Mouse (Mus musculus) activated CD4-positive, CD25-positive, alpha-beta regulatory T cell (primary cell): ENCODE results near the gene Bcl7a. TPM values are rescaled to one million over a fixed set of nuclear protein-coding genes. Genes with fewer than 3 reads are reported as not detected.

Source experiments
- polyA plus RNA-seq, 2 experiments: library from polyadenylated mRNA; unstranded; fragments of 100-300 nt; shearing (Covaris generic); gene quantifications; one replicate each; pipeline ENCODE4 v1.2.1; 2017

Gene Bcl7a
- polyA plus RNA-seq: 1 to 10 TPM; 3.0 to 6.7 TPM

DNA sequence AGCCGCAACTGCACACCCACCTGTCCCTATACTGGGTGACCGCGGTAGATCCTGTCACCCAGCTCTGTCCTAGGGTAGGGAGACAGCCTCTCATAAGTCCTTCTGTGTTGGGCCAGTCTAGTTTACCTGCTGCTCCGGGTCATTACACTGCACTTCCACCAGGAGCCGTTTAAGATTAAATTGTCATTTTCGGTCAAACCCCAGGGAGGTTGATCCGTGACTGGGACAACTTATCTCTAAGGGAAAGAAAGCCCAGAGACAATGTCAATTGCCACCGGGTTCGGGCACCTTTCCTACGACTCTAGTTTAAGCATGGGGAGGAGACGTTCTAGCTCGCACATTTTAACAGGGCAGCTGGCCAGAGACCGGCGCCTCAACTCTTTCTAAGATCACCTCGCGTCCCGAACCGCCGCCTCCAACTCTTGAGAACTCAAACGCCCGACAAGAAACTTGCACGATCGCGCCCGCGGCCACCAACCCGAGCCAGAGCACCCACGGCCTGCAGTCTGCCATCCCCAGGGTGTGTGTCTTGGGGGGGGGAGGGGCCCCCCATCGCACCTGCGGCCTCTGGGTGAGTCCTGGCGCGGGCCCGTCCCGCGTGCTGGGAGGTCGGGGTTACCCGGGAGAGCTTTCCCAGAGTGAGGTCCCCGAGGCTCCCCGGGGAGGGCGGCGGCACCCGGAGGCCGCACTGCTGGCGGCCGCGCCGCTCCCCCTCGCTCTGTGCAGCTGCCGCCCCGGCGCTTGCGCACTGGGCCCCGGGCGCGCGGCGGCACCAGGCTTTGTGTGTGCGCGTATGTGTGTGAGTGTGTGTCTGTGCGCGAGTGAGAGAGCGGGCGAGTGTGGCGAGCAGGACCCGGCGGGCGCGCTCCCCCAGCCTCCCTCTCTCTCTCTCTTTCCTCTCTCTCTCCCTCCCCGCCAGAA is at the start of gene Bcl7a:
Bcl7a (plus strand) TSS at position 128 of the 921 bp plus-strand sequence.

GRCm38 (mm10) chr5:123394303-123394956 is 50.8 kb downstream of the Bcl7a start, which contains the start of gene Mlxip:
Mlxip (plus strand) TSS chr5:123394798.

Other genes with a start within 250 kb of the Bcl7a start
- 100 to 1,000 TPM; 118 to 208 TPM for gene Rhof, start 211.1 kb upstream of the Bcl7a start, polyA plus RNA-seq
- gene Setd1b, start 201.6 kb upstream of the Bcl7a start, polyA plus RNA-seq: 1 to 10 TPM; 5.2 to 7.6 TPM
- gene Psmd9, start 174.4 kb upstream of the Bcl7a start, polyA plus RNA-seq: 10 to 100 TPM; 53.2 to 73.4 TPM
- not detected for gene Hpd, start 161.1 kb upstream of the Bcl7a start, polyA plus RNA-seq
- gene Wdr66, start 91.7 kb upstream of the Bcl7a start, polyA plus RNA-seq: 1 to 10 TPM in 1 of 2 experiments, under 1 TPM in 1; 0.95 to 1.0 TPM
- 10 to 100 TPM; 45.0 to 61.5 TPM for gene Mlxip, start 51.0 kb downstream of the Bcl7a start, polyA plus RNA-seq
- not detected for gene Lrrc43, start 145.5 kb downstream of the Bcl7a start, polyA plus RNA-seq
- under 1 TPM in 1 of 2 experiments, not detected in 1; 0.47 TPM for gene Il31, start 145.7 kb downstream of the Bcl7a start, polyA plus RNA-seq
- gene B3gnt4, start 166.6 kb downstream of the Bcl7a start, polyA plus RNA-seq: under 1 TPM; 0.33 to 0.48 TPM
- gene Diablo, start 180.3 kb downstream of the Bcl7a start, polyA plus RNA-seq: 10 to 100 TPM; 96.3 to 97.7 TPM
- gene Gm49027, start 181.7 kb downstream of the Bcl7a start, polyA plus RNA-seq: under 1 TPM in 1 of 2 experiments, not detected in 1; 0.82 TPM
- gene Vps33a, start 229.2 kb downstream of the Bcl7a start, polyA plus RNA-seq: 10 to 100 TPM; 38.7 to 50.8 TPM